9 mouse cellular contexts compared by ENCODE assay signal in genomic region chr3:152192238-152192931, GRCm38 (mm10). TPM values are rescaled to one million over a fixed set of nuclear protein-coding genes. Genes with fewer than 3 reads are reported as not detected.
DNase-seq lines count a peak whose midpoint lies in the region; ATAC-seq and TF ChIP-seq lines count a peak whose summit lies in the region.
"Had no signal": no experiment of that assay in that cellular context is flagged by ENCODE, and none has a peak within 500 bp of the region (broad histone marks: within the 10 kb centered on the region; RNA-seq: fewer than 3 reads in every experiment).

No protein-coding gene starts in this region.

- H3K4me1 ChIP-seq in embryonic facial prominence, embryonic 13.5 days: peaks cover 7% of the 10 kb centered on the region
- peaks cover 23% of the 10 kb centered on the region for H3K4me1 ChIP-seq in hindbrain, embryonic 14.5 days (replicated peaks; ENCODE audit: control insufficient read depth, insufficient read depth, low read length)
- H3K4me1 ChIP-seq in lung, embryonic 15.5 days: peaks cover 26% of the 10 kb centered on the region
- no peaks in the 10 kb centered on the region for H3K4me1 ChIP-seq in stomach, embryonic 14.5 days (ENCODE audit: control insufficient read depth, insufficient read depth, low read length)

- WGBS in embryonic facial prominence, embryonic 13.5 days: 17% methylated on average over 11 of the region's 11 CpGs
- WGBS in hindbrain, embryonic 14.5 days: 44% methylated on average over 10 of the region's 11 CpGs
- WGBS in lung, embryonic 15.5 days: 4% methylated on average over 10 of the region's 11 CpGs
- WGBS in stomach, embryonic 14.5 days: 10% methylated on average over 10 of the region's 11 CpGs

- no peak for DNase-seq in layer of hippocampus, adult 2 months (ENCODE audit: low spot score in 2 of 2)
- DNase-seq in layer of hippocampus, adult 9-10 months (ENCODE audit: low spot score): no peak
- peak; percentile 58 for DNase-seq in hindbrain, embryonic 14.5 days (ENCODE audit: low spot score)
- no peak for DNase-seq in adrenal gland, postnatal 10 days
- no peak for DNase-seq in layer of hippocampus, postnatal 36 days

- no peaks in the 10 kb centered on the region for H3K9me3 ChIP-seq in embryonic facial prominence, embryonic 13.5 days
- H3K9me3 ChIP-seq in hindbrain, embryonic 14.5 days (ENCODE audit: control insufficient read depth, low read length): no peaks in the 10 kb centered on the region
- H3K9me3 ChIP-seq in lung, embryonic 15.5 days: no peaks in the 10 kb centered on the region
- H3K9me3 ChIP-seq in stomach, embryonic 14.5 days (ENCODE audit: control insufficient read depth, low read depth, low read length): no peaks in the 10 kb centered on the region

- no peaks in the 10 kb centered on the region for H3K27me3 ChIP-seq in embryonic facial prominence, embryonic 13.5 days
- no peaks in the 10 kb centered on the region for H3K27me3 ChIP-seq in hindbrain, embryonic 14.5 days (ENCODE audit: control insufficient read depth, insufficient read depth, low read length)
- H3K27me3 ChIP-seq in lung, embryonic 15.5 days: no peaks in the 10 kb centered on the region
- no peaks in the 10 kb centered on the region for H3K27me3 ChIP-seq in stomach, embryonic 14.5 days (ENCODE audit: control insufficient read depth, insufficient read depth, low read length)

- no peak for TF ChIP-seq CTCF in layer of hippocampus, adult 2 months (conservative IDR thresholded peaks at IDR 0.05)

- no peak for ATAC-seq in embryonic facial prominence, embryonic 13.5 days (ENCODE audit: insufficient number of reproducible peaks, insufficient read depth, low FRiP score, low TSS enrichment, low read depth)
- ATAC-seq in hindbrain, embryonic 14.5 days (ENCODE audit: low FRiP score): no peak
- ATAC-seq in lung, embryonic 15.5 days (ENCODE audit: borderline replicate concordance, extremely low read depth, low FRiP score, low TSS enrichment): peak; percentile 33; the same call in 1 of the 2 replicates
- ATAC-seq in stomach, embryonic 14.5 days (ENCODE audit: insufficient number of reproducible peaks, insufficient read depth, low FRiP score, low read depth): no peak

- H3K9ac ChIP-seq in embryonic facial prominence, embryonic 13.5 days: peak overlapping the region; percentile 68
- H3K9ac ChIP-seq in hindbrain, embryonic 14.5 days: peak overlapping the region; percentile 47
- peak overlapping the region; percentile 44 for H3K9ac ChIP-seq in lung, embryonic 15.5 days
- H3K9ac ChIP-seq in stomach, embryonic 14.5 days (replicated peaks; ENCODE audit: low read depth, low read length): peak overlapping the region; percentile 18

- H3K36me3 ChIP-seq in embryonic facial prominence, embryonic 13.5 days: no peaks in the 10 kb centered on the region
- H3K36me3 ChIP-seq in hindbrain, embryonic 14.5 days (replicated peaks; ENCODE audit: control insufficient read depth, insufficient read depth): no peaks in the 10 kb centered on the region
- no peaks in the 10 kb centered on the region for H3K36me3 ChIP-seq in lung, embryonic 15.5 days
- no peaks in the 10 kb centered on the region for H3K36me3 ChIP-seq in stomach, embryonic 14.5 days (ENCODE audit: control insufficient read depth, insufficient read depth, low read length)

- H3K27ac ChIP-seq in layer of hippocampus, adult 2 months: peak overlapping the region; percentile 88
- H3K27ac ChIP-seq in embryonic facial prominence, embryonic 13.5 days: peak overlapping the region; percentile 75
- H3K27ac ChIP-seq in hindbrain, embryonic 14.5 days: peak overlapping the region; percentile 40
- H3K27ac ChIP-seq in lung, embryonic 15.5 days: peak overlapping the region; percentile 95
- H3K27ac ChIP-seq in stomach, embryonic 14.5 days (ENCODE audit: low read length): peak overlapping the region; percentile 95

- H3K4me2 ChIP-seq in embryonic facial prominence, embryonic 13.5 days: peak overlapping the region; percentile 60
- peak overlapping the region; percentile 58 for H3K4me2 ChIP-seq in hindbrain, embryonic 14.5 days (replicated peaks)
- peak overlapping the region; percentile 55 for H3K4me2 ChIP-seq in lung, embryonic 15.5 days
- H3K4me2 ChIP-seq in stomach, embryonic 14.5 days (replicated peaks; ENCODE audit: low read depth, low read length): peak overlapping the region; percentile 60

- peak overlapping the region; percentile 66 for H3K4me3 ChIP-seq in layer of hippocampus, adult 2 months
- peak overlapping the region; percentile 47 for H3K4me3 ChIP-seq in embryonic facial prominence, embryonic 13.5 days
- peak overlapping the region; percentile 40 for H3K4me3 ChIP-seq in hindbrain, embryonic 14.5 days (replicated peaks; ENCODE audit: low read length)
- peak overlapping the region; percentile 47 for H3K4me3 ChIP-seq in lung, embryonic 15.5 days
- H3K4me3 ChIP-seq in stomach, embryonic 14.5 days (ENCODE audit: low read depth, low read length): peak overlapping the region; percentile 40

RNA-seq across cellular contexts. Expression of gene Dnajb4, which starts 17.7 kb away (rescaled TPM):
- 10 to 100 TPM; 61.5 to 62.6 TPM for total RNA-seq in layer of hippocampus, adult 2 months (2021)
- 27.9 and 31.7 TPM in 2 replicates for polyA plus RNA-seq in embryonic facial prominence, embryonic 13.5 days (2015; fragmentation: Nextera tagmentation; extraction: Ambion mirVana)
- polyA plus RNA-seq in hindbrain, embryonic 14.5 days (2014; fragmentation: Nextera tagmentation; extraction: Ambion mirVana): 40.0 and 46.5 TPM in 2 replicates
- 38.2 and 41.4 TPM in 2 replicates for polyA plus RNA-seq in lung, embryonic 15.5 days (2015; fragmentation: Nextera tagmentation; extraction: Ambion mirVana)
- 30.3 and 31.4 TPM in 2 replicates for polyA plus RNA-seq in stomach, embryonic 14.5 days (2014; fragmentation: Nextera tagmentation; extraction: Ambion mirVana)
- 10 to 100 TPM; 41.2 to 41.6 TPM for total RNA-seq in adrenal gland, postnatal 10 days (2021)
- 10 to 100 TPM; 72.2 to 74.1 TPM for total RNA-seq in layer of hippocampus, postnatal 36 days (2021)

RNA-seq across cellular contexts. Expression of gene Fubp1, which starts 17.8 kb away (rescaled TPM):
- 100 to 1,000 TPM; 123 to 140 TPM for total RNA-seq in layer of hippocampus, adult 2 months (2021)
- 336 and 338 TPM in 2 replicates for polyA plus RNA-seq in embryonic facial prominence, embryonic 13.5 days (2015; fragmentation: Nextera tagmentation; extraction: Ambion mirVana)
- polyA plus RNA-seq in hindbrain, embryonic 14.5 days (2014; fragmentation: Nextera tagmentation; extraction: Ambion mirVana): 208 and 210 TPM in 2 replicates
- 261 and 272 TPM in 2 replicates for polyA plus RNA-seq in lung, embryonic 15.5 days (2015; fragmentation: Nextera tagmentation; extraction: Ambion mirVana)
- 252 and 265 TPM in 2 replicates for polyA plus RNA-seq in stomach, embryonic 14.5 days (2014; fragmentation: Nextera tagmentation; extraction: Ambion mirVana)
- total RNA-seq in adrenal gland, postnatal 10 days (2021): 100 to 1,000 TPM; 101 to 147 TPM
- total RNA-seq in layer of hippocampus, postnatal 36 days (2021): 100 to 1,000 TPM; 124 to 143 TPM

RNA-seq across cellular contexts. Expression of gene Gipc2, which starts 26.4 kb away (rescaled TPM):
- total RNA-seq in layer of hippocampus, adult 2 months (2021): 1 to 10 TPM in 1 of 2 experiments, under 1 TPM in 1; 0.98 to 1.3 TPM
- polyA plus RNA-seq in embryonic facial prominence, embryonic 13.5 days (2015; fragmentation: Nextera tagmentation; extraction: Ambion mirVana): 3.1 and 4.2 TPM in 2 replicates
- 9.2 and 11.7 TPM in 2 replicates for polyA plus RNA-seq in hindbrain, embryonic 14.5 days (2014; fragmentation: Nextera tagmentation; extraction: Ambion mirVana)
- polyA plus RNA-seq in lung, embryonic 15.5 days (2015; fragmentation: Nextera tagmentation; extraction: Ambion mirVana): 10.0 and 11.2 TPM in 2 replicates
- polyA plus RNA-seq in stomach, embryonic 14.5 days (2014; fragmentation: Nextera tagmentation; extraction: Ambion mirVana): 43.8 and 51.8 TPM in 2 replicates
- 1 to 10 TPM in 1 of 2 experiments, under 1 TPM in 1; 0.94 to 1.7 TPM for total RNA-seq in adrenal gland, postnatal 10 days (2021)
- 1 to 10 TPM; 1.2 to 1.8 TPM for total RNA-seq in layer of hippocampus, postnatal 36 days (2021)
- total RNA-seq: neutrophil, adult 5-6 weeks had no signal

Comparison
In these comparisons a context has a peak if more than half of its experiments do, and no peak if none do; other contexts are left out.
1. H3K27ac ChIP-seq: peak in every context shown above with its lines; median percentile 95 in lung, embryonic 15.5 days; 95 in stomach, embryonic 14.5 days; 88 in layer of hippocampus, adult 2 months; 75 in embryonic facial prominence, embryonic 13.5 days; 40 in hindbrain, embryonic 14.5 days.
2. H3K9ac ChIP-seq: peak in every context shown above with its lines; median percentile 68 in embryonic facial prominence, embryonic 13.5 days; 47 in hindbrain, embryonic 14.5 days; 44 in lung, embryonic 15.5 days; 18 in stomach, embryonic 14.5 days.